Mouse (Mus musculus) kidney, postnatal 0 days (tissue): ENCODE data around the gene Tead4. TPM values are rescaled to one million over a fixed set of nuclear protein-coding genes. Genes with fewer than 3 reads are reported as not detected.
"Not testable (repeated sequence)": the region's sequence is repeated elsewhere in the genome, so short reads cannot be mapped to it uniquely, and the experiment has no call there.

Experiments used
- ATAC-seq: fragments of 200-750 bp; cut with Nextera tagmentation; replicated peaks from 2 replicates; pipeline ENCODE4 v1.8.0; 2017; ENCODE audit warnings: low read depth, moderate number of reproducible peaks, moderate TSS enrichment, moderate library complexity; ENCODE audit not compliant: low FRiP score
- DNase-seq: peaks from one replicate; pipeline ENCODE4 v3.0.0-alpha.2; 2016; ENCODE audit warnings: low spot score
- H3K27ac ChIP-seq: fragments of 300-500 bp; sonication (generic); 2 replicates; pipeline ENCODE4 v1.5.1; 2014; ENCODE audit warnings: mild to moderate bottlenecking
- H3K27me3 ChIP-seq: fragments of 300-500 bp; sonication (generic); 2 replicates; pipeline ENCODE4 v1.6.1; 2014; ENCODE audit warnings: low read length, mixed read lengths; ENCODE audit not compliant: insufficient read depth
- H3K36me3 ChIP-seq: fragments of 300-500 bp; sonication (generic); 2 replicates; pipeline ENCODE4 v1.6.1; 2014; ENCODE audit warnings: low read length, mixed read lengths; ENCODE audit not compliant: insufficient read depth
- H3K4me1 ChIP-seq: fragments of 300-500 bp; sonication (generic); replicated peaks from 2 replicates; pipeline ENCODE4 v1.6.1; 2014; ENCODE audit warnings: antibody characterized with exemption, low read length, mixed read lengths; ENCODE audit not compliant: insufficient read depth
- H3K4me2 ChIP-seq: fragments of 300-500 bp; sonication (generic); 2 replicates; pipeline ENCODE4 v1.6.1; 2014; ENCODE audit warnings: mild to moderate bottlenecking, low read length, moderate library complexity, mixed read lengths
- H3K4me3 ChIP-seq: fragments of 300-500 bp; sonication (generic); replicated peaks from 2 replicates; pipeline ENCODE4 v1.5.1; 2014; ENCODE audit warnings: low read depth, low read length
- H3K9ac ChIP-seq: fragments of 300-500 bp; sonication (generic); 2 replicates; pipeline ENCODE4 v1.6.1; 2014; ENCODE audit warnings: low read depth, low read length
- H3K9me3 ChIP-seq: fragments of 300-500 bp; sonication (generic); replicated peaks from 2 replicates; pipeline ENCODE4 v1.6.1; 2016; ENCODE audit warnings: low read length, inconsistent platforms, mixed read lengths
- CTCF ChIP-seq: IDR thresholded peaks from 2 replicates; pipeline ENCODE4 v1.5.1; 2016; ENCODE audit warnings: antibody characterized with exemption, low read depth, mild to moderate bottlenecking, moderate library complexity
- WGBS: fragments of 180-500 bp; shearing (Covaris S2); extraction: QIAGEN DNeasy Blood & Tissue Kit; methylation state at CpG from one replicate; pipeline ENCODE4 v1.1.7; 2014; 5-methylcytosine and 5-hydroxymethylcytosine counted together
- polyA plus RNA-seq: library from polyadenylated mRNA; unstranded; fragments of >200 nt; fragmentation: Nextera tagmentation; extraction: Ambion mirVana; gene quantifications from 2 replicates; pipeline ENCODE4 v1.2.1, GENCODE M21; 2015

Tead4 gene
- polyA plus RNA-seq, 1 experiment from 2014 or later: 2.3 TPM

DNA sequence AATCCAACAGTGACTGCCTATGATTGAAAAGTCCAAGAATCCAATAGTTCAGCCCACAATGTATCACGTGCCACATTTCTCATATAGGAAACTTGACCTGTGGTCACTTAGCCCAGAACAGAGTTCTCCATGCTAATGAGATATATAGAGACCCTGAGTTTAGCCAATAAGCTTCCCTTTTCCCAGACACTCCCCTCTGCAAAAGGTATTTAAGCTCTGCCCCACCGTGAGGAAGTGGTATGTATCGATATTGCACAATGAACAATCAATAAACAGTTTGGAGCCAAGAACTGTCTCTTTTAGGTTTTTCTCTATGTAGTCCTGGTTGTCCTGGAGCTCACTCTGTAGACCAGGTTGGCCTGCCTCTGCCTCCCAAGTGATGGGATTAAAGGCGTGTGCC is 4.2 kb upstream of the Tead4 start:
- Histone ChIP-seq H3K4me2 (no peak overlapping the region), H3K27ac (no peak overlapping the region), H3K4me1 (peaks cover 8% of the 10 kb centered on the region; the same call in 1 of the 2 replicates), H3K4me3 (no peak overlapping the region), H3K36me3 (no peaks in the 10 kb centered on the region), H3K27me3 (no peaks in the 10 kb centered on the region), H3K9ac (no peak overlapping the region), H3K9me3 (no peaks in the 10 kb centered on the region)
- WGBS: 81% methylated on average over 4 of the region's 4 CpGs
- ATAC-seq (no peak), DNase-seq (no peak)
- no peak for TF ChIP-seq CTCF

DNA sequence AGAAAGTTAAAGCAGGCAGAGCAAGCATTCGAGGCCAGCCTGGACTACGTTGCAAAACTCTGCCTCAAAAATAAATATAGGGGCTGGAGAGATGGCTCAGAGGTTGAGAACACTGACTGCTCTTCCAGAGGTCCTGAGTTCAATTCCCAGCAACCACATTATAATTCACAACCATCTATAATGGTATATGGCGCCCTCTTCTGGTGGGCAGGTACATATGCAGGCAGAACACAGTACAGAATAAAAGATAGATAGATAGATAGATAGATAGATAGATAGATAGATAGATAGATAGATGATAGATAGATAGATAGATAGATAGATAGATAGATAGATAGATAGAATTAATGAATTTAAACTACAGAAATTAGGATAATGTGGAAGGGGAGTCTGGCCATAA is 2.0 kb upstream of the Tead4 start:
- H3K4me2 ChIP-seq, DNase-seq, H3K27ac ChIP-seq, H3K4me3 ChIP-seq, H3K9me3 ChIP-seq, H3K9ac ChIP-seq, H3K36me3 ChIP-seq, H3K27me3 ChIP-seq, ATAC-seq: not testable (repeated sequence)
- H3K4me1 ChIP-seq: peaks cover 11% of the 10 kb centered on the region; the same call in 1 of the 2 replicates
- peak; percentile 39; the same call in 1 of the 2 replicates for TF ChIP-seq CTCF
- WGBS: 79% methylated on average over 3 of the region's 3 CpGs

DNA sequence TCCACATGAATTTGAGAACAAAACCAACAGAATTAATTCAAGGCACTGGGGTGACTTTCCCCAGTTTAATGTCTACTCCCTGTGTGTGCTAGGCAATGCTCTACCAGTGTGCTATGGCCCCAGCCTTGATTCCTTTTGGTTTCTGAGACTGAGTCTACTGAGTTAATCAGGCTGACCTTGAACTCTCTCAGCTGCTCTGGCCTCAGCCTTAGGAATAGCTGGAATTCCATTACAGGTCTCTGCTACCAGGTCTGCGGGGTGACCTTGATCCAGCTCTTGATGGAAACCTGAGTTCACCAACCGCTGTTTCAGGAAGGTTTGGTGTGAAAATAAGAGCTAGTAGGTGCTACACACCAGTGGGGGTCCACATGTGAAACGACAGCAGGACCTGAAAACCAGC is 1.3 kb upstream of the Tead4 start:
- 82% methylated on average over 3 of the region's 3 CpGs for WGBS
- no peak for ATAC-seq

DNA sequence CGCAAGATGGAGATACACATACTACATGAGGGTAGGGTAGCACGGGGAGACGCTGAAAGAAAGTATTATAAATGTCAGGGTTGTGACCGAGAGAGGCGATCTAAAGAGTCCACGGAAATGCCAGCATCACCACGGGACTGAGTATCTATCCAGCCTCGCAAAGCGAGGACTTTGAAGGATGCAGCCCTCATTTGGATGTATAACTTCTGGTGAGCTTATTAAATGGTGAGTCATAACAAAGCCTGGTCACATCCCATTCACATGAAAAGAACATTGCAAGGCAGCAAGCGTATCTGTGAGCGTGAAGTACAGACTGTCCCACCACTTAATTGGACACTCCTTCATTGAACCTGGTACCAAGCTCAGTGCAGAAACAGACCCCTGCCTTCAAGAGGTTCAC is 835 bp upstream of the Tead4 start:
- TF ChIP-seq CTCF: no peak
- Histone ChIP-seq H3K4me2 (peak overlapping the region; percentile 98), H3K27ac (peak overlapping the region; percentile 75; the same call in 1 of the 2 replicates), H3K27me3 (0 out of 2 replicates have a peak, but pooled peaks cover 4% of the 10 kb centered on the region), H3K4me3 (peak overlapping the region; percentile 76; the same call in 1 of the 2 replicates), H3K9ac (no peak overlapping the region), H3K36me3 (no peaks in the 10 kb centered on the region), H3K9me3 (no peaks in the 10 kb centered on the region), H3K4me1 (peaks cover 15% of the 10 kb centered on the region; the same call in 1 of the 2 replicates)
- WGBS: 41% methylated on average over 11 of the region's 11 CpGs
- DNase-seq: no peak
- no peak for ATAC-seq

More for the DNA sequence above, 1.3 kb upstream of the Tead4 start:
- H3K4me3 ChIP-seq: no peak overlapping the region
- H3K36me3 ChIP-seq: no peaks in the 10 kb centered on the region
- 0 out of 2 replicates have a peak, but pooled peaks cover 4% of the 10 kb centered on the region for H3K27me3 ChIP-seq
- no peak for DNase-seq
- no peak for TF ChIP-seq CTCF
- H3K27ac ChIP-seq: no peak overlapping the region
- H3K4me1 ChIP-seq: peaks cover 11% of the 10 kb centered on the region; the same call in 1 of the 2 replicates
- H3K4me2 ChIP-seq: no peak overlapping the region
- H3K9me3 ChIP-seq: no peaks in the 10 kb centered on the region
- no peak overlapping the region for H3K9ac ChIP-seq

DNA sequence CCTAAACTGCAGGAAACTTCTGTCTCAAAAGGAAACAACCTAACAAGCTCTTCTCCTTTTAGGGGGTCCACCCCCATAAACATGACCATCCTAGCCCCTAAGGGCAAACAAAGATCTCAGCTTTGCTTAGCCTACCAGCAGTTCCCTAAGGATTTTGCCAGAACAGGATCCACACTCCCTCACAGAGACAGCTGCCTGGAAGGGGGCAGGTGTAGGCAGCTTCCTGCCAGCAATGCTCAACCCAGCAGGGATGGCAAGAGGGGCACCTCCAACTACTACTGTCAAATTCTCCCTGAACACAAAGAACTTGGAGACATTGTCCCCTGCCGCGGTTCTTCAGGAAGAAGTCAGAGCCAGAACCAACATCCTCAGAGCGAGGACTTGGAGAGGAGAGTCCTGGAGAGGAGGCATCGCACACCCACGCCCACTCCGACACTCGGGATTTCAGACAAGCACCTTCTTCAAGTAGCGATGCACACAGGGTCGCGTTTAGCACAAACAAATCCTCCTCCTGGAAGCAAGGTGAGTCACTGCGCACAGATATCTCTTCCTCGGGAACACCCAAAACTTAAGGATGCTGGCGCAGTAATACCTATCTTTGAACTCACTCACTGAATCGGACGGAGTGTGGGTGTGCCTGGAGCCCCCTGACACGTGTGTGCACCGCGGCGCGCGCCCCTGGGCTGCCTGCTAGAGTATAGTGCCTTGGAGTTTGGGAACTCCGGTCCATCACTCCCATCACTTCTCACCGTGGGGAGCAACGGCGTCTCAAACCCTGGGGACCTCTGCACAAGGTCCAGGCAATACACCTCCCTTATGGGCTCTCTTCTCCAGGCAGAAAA is 1.1 kb downstream of the Tead4 start:
- peak; percentile 18 for DNase-seq
- Histone ChIP-seq H3K4me1 (peaks cover 21% of the 10 kb centered on the region), H3K27me3 (0 out of 2 replicates have a peak, but pooled peaks cover 4% of the 10 kb centered on the region), H3K4me3 (peak overlapping the region; percentile 76), H3K36me3 (no peaks in the 10 kb centered on the region), H3K9me3 (no peaks in the 10 kb centered on the region), H3K27ac (peak overlapping the region; percentile 75), H3K9ac (peak overlapping the region; percentile 63), H3K4me2 (peak overlapping the region; percentile 98)
- WGBS: 1% methylated on average over 25 of the region's 25 CpGs
- ATAC-seq: peak; percentile 22; the same call in 1 of the 2 replicates
- TF ChIP-seq CTCF: no peak

DNA sequence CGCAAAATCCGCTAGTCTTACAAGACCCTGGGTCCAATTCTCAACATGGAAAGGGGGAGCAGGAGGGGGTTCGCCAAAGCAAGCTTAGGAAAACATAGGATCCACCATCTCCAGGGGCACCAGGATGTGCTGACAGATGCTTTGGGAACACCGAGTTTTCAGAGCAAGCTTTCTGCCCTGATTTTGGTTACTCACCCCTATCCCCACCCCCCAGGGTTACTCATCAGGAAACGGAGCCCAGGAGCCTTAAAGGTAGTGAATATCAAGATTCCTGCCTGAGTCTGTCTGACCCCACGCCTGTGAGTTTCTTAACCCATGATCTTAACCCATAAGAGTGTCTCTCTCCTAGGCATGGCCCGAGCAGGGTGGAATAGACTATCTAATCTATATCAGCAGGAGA is 2.4 kb downstream of the Tead4 start:
- no peak for TF ChIP-seq CTCF
- Histone ChIP-seq H3K4me1 (peaks cover 21% of the 10 kb centered on the region), H3K27me3 (0 out of 2 replicates have a peak, but pooled peaks cover 4% of the 10 kb centered on the region), H3K27ac (no peak overlapping the region), H3K36me3 (no peaks in the 10 kb centered on the region), H3K9me3 (no peaks in the 10 kb centered on the region), H3K4me2 (no peak overlapping the region), H3K4me3 (no peak overlapping the region), H3K9ac (no peak overlapping the region)
- DNase-seq: no peak
- WGBS: 55% methylated on average over 7 of the region's 7 CpGs
- no peak for ATAC-seq
